Mouse (Mus musculus): ENCODE data around the gene Ost4. TPM values are rescaled to one million over a fixed set of nuclear protein-coding genes. Genes with fewer than 3 reads are reported as not detected.

Gene Ost4
- 202 and 215 TPM in 2 replicates for polyA plus RNA-seq (2015; fragmentation: Nextera tagmentation; extraction: Ambion mirVana)

DNA sequence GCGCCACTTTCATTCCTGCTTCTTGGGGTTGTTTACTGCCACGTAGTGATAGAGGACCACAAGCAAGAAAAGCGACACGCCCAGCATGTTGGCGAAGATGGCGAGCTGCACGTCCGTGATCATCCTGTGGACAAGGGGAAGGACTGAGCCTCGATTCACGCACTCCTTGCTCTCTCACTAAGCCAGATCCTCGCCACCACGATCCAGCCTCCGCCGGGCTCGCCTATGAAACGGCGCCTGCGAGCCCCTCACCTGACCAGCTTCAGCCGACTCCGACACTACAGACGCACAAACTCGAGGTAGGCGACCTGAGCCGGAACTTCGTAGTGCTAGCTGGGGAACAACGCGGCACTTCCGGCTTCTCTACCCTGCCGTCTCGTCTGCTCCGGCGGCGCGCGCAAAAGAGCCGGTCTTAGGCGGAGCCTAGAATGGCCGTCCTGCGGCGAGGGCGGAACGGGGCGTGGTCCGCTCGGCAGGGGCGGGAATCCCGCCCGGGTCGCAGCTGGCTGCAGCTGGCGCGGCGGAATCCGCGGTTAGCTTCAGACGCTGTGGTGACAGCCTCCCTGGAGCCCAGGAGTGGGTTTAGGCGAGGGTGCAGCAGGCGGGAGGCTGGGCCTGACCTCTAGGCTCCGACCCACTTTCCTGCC is at the start of gene Ost4:
Gene Ost4, minus strand, starts transcription at position 376 of the 647 bp plus-strand sequence.
- Histone ChIP-seq H3K4me3 (ENCODE audit: low read depth, low read length) (peak within 1 kb of the TSS; percentile 71), H3K9ac (ENCODE audit: low read depth, low read length) (peak within 1 kb of the TSS; percentile 89), H3K9me3 (replicated peaks; ENCODE audit: control insufficient read depth, low read length, poor library complexity, severe bottlenecking) (no peaks in the 10 kb centered on the region), H3K27me3 (ENCODE audit: control insufficient read depth, insufficient read depth, low read depth, low read length) (no peaks in the 10 kb centered on the region), H3K36me3 (ENCODE audit: control insufficient read depth, insufficient read depth, low read length) (peaks cover 13% of the 10 kb centered on the region), H3K4me2 (ENCODE audit: low read length) (peak within 1 kb of the TSS; percentile 95), H3K27ac (ENCODE audit: low read length) (peak within 1 kb of the TSS; percentile 83), H3K4me1 (ENCODE audit: control insufficient read depth, insufficient read depth, low read length) (peaks cover 20% of the 10 kb centered on the region)
- peak; percentile 97 for ATAC-seq
- WGBS: under 1% methylated on average over 57 of the region's 58 CpGs

DNA sequence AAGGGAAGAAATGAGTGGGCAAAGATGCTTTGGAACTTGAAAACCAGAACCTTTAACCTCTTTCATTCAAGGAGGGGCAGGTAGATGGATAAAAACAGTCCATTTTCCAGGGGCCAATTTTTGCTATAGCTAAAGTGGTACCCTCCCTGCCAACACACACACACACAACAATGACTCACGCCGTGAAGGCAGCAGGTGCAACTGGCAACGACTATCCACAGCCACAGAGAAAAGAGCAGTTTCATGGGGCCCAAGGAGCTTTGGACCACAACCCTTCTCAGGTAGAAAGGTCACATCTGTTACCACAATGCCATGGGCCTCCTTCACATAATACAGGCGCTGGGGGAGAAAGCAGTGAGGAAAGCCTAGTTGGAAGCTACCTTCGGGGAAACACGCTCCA is 48.2 kb upstream of the Ost4 start:
- Histone ChIP-seq H3K36me3 (ENCODE audit: control insufficient read depth, insufficient read depth, low read length) (peaks cover 37% of the 10 kb centered on the region), H3K4me3 (ENCODE audit: low read depth, low read length) (no peak overlapping the region), H3K9ac (ENCODE audit: low read depth, low read length) (no peak overlapping the region), H3K27me3 (ENCODE audit: control insufficient read depth, insufficient read depth, low read depth, low read length) (no peaks in the 10 kb centered on the region), H3K4me2 (ENCODE audit: low read length) (no peak overlapping the region), H3K4me1 (ENCODE audit: control insufficient read depth, insufficient read depth, low read length) (peaks cover 29% of the 10 kb centered on the region), H3K9me3 (replicated peaks; ENCODE audit: control insufficient read depth, low read length, poor library complexity, severe bottlenecking) (no peaks in the 10 kb centered on the region), H3K27ac (ENCODE audit: low read length) (no peak overlapping the region)
- WGBS: 95% methylated on average over 6 of the region's 6 CpGs
- no peak for ATAC-seq

DNA sequence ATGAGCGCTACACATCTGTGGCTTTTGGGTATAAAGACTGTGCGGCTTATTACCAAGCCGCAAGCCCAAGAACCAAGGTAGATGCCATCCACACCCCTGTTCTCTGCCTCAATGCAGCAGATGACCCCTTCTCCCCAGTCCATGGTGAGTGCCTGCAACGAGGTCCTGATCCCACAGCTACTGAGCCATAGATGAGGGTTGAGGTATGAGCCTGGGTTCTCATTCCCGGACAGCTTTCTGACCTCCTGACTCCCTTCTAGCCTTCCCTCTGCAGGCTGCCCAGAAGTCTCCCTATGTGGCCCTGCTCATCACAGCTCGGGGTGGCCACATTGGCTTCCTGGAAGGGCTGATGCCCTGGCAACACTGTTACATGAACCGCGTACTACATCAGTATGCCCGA is 47.0 kb upstream of the Ost4 start:
- peaks cover 37% of the 10 kb centered on the region for H3K36me3 ChIP-seq (ENCODE audit: control insufficient read depth, insufficient read depth, low read length)
- H3K27ac ChIP-seq (ENCODE audit: low read length): no peak overlapping the region
- no peak for ATAC-seq
- 95% methylated on average over 9 of the region's 9 CpGs for WGBS
- H3K4me1 ChIP-seq (ENCODE audit: control insufficient read depth, insufficient read depth, low read length): peaks cover 32% of the 10 kb centered on the region
- no peaks in the 10 kb centered on the region for H3K27me3 ChIP-seq (ENCODE audit: control insufficient read depth, insufficient read depth, low read depth, low read length)
- H3K9me3 ChIP-seq (replicated peaks; ENCODE audit: control insufficient read depth, low read length, poor library complexity, severe bottlenecking): no peaks in the 10 kb centered on the region
- H3K9ac ChIP-seq (ENCODE audit: low read depth, low read length): no peak overlapping the region
- no peak overlapping the region for H3K4me2 ChIP-seq (ENCODE audit: low read length)
- no peak overlapping the region for H3K4me3 ChIP-seq (ENCODE audit: low read depth, low read length)

DNA sequence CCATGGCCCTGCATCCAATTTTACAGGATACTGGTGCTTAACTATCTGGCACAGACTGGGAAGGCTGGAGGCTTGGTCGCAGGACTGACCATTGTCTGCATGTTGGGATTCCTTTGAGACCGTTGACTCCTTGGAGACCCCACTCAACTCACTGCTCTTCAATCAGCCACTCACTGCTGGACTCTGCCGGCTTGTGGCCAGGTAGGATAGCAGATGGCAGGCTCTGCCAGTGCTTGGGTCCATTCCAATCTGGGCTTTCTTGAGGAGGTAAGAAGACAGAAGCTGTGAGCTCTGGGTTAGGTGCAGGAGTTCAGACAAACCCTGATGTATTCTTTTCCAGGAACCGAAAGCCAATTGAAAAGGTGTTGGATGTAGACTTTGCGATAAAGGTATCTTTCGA is 46.5 kb upstream of the Ost4 start:
- Histone ChIP-seq H3K27ac (ENCODE audit: low read length) (no peak overlapping the region), H3K36me3 (ENCODE audit: control insufficient read depth, insufficient read depth, low read length) (peaks cover 37% of the 10 kb centered on the region), H3K4me1 (ENCODE audit: control insufficient read depth, insufficient read depth, low read length) (peaks cover 31% of the 10 kb centered on the region), H3K4me2 (ENCODE audit: low read length) (no peak overlapping the region), H3K9ac (ENCODE audit: low read depth, low read length) (no peak overlapping the region), H3K4me3 (ENCODE audit: low read depth, low read length) (no peak overlapping the region), H3K9me3 (replicated peaks; ENCODE audit: control insufficient read depth, low read length, poor library complexity, severe bottlenecking) (no peaks in the 10 kb centered on the region), H3K27me3 (ENCODE audit: control insufficient read depth, insufficient read depth, low read depth, low read length) (no peaks in the 10 kb centered on the region)
- 96% methylated on average over 6 of the region's 6 CpGs for WGBS
- ATAC-seq: no peak

DNA sequence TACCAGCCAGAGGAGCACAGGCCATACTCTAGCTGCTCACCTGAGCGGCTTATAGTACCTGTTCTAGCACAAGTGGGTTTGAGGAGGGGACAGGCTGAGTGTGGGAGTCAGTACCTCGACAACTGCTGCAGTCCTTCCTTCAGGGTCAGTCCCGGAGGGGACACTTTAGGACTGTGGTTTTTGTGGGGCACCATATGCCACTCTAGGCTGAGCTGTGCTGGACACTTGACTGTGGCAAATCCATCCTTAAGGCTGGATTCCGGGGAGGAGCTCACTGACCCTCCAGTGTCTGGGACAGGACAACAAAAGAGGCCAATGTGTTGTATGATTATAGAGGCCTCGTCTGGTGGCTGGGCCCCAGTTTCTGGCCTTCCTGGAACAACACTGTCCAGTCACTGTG is 45.0 kb upstream of the Ost4 start:
- Histone ChIP-seq H3K36me3 (ENCODE audit: control insufficient read depth, insufficient read depth, low read length) (peaks cover 32% of the 10 kb centered on the region), H3K9me3 (replicated peaks; ENCODE audit: control insufficient read depth, low read length, poor library complexity, severe bottlenecking) (no peaks in the 10 kb centered on the region), H3K27me3 (ENCODE audit: control insufficient read depth, insufficient read depth, low read depth, low read length) (no peaks in the 10 kb centered on the region), H3K4me2 (ENCODE audit: low read length) (no peak overlapping the region), H3K4me1 (ENCODE audit: control insufficient read depth, insufficient read depth, low read length) (peaks cover 18% of the 10 kb centered on the region), H3K9ac (ENCODE audit: low read depth, low read length) (no peak overlapping the region), H3K4me3 (ENCODE audit: low read depth, low read length) (no peak overlapping the region), H3K27ac (ENCODE audit: low read length) (no peak overlapping the region)
- ATAC-seq: no peak
- 87% methylated on average over 5 of the region's 5 CpGs for WGBS

DNA sequence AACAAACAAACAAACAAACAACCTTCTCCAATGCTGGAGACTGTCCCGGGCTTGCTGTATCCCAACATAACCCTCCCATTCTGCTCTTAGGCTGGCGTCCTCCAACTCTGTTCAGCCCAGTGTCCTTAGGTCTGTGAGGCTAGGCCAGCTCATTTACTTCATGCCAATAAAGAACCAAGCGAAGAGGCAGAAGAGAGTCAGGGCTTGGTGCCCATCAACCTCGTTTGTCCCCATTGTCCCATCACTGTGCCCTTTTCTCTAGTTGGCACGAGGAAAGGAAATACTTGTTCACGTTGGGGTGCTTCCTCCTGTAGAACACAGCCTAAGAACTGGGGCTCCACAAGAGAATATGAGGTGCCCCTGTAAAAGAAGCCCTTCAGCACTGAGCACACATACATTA is 44.1 kb upstream of the Ost4 start:
- peaks cover 32% of the 10 kb centered on the region for H3K36me3 ChIP-seq (ENCODE audit: control insufficient read depth, insufficient read depth, low read length)
- 89% methylated on average over 6 of the region's 6 CpGs for WGBS
- H3K4me1 ChIP-seq (ENCODE audit: control insufficient read depth, insufficient read depth, low read length): peaks cover 15% of the 10 kb centered on the region
- no peak overlapping the region for H3K4me3 ChIP-seq (ENCODE audit: low read depth, low read length)
- H3K9ac ChIP-seq (ENCODE audit: low read depth, low read length): no peak overlapping the region
- H3K9me3 ChIP-seq (replicated peaks; ENCODE audit: control insufficient read depth, low read length, poor library complexity, severe bottlenecking): no peaks in the 10 kb centered on the region
- H3K27ac ChIP-seq (ENCODE audit: low read length): no peak overlapping the region
- H3K4me2 ChIP-seq (ENCODE audit: low read length): no peak overlapping the region
- no peak for ATAC-seq
- no peaks in the 10 kb centered on the region for H3K27me3 ChIP-seq (ENCODE audit: control insufficient read depth, insufficient read depth, low read depth, low read length)

DNA sequence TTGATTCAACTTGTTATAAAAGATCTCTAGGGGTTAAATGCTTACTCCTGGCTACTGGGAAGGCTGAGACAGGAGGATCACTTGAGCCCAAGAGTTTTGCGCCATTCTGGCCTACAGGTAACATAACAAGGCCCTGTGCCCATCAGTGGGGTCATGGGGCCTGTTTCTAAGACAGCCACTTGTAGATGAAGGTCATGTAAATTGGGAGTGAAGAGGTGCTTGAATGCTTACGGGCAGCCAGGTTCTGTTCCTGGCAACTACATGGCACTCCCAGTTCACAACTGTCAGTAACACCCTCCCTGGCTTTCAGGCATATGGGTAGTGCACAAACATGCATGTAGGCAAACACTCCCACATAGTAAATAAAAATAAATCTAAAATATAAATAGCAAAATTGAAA is 43.3 kb upstream of the Ost4 start:
- no peak overlapping the region for H3K27ac ChIP-seq (ENCODE audit: low read length)
- no peak overlapping the region for H3K4me2 ChIP-seq (ENCODE audit: low read length)
- WGBS: 87% methylated on average over 2 of the region's 2 CpGs
- no peak overlapping the region for H3K9ac ChIP-seq (ENCODE audit: low read depth, low read length)
- peaks cover 30% of the 10 kb centered on the region for H3K36me3 ChIP-seq (ENCODE audit: control insufficient read depth, insufficient read depth, low read length)
- no peak overlapping the region for H3K4me3 ChIP-seq (ENCODE audit: low read depth, low read length)
- H3K4me1 ChIP-seq (ENCODE audit: control insufficient read depth, insufficient read depth, low read length): peaks cover 15% of the 10 kb centered on the region
- ATAC-seq: no peak
- H3K9me3 ChIP-seq (replicated peaks; ENCODE audit: control insufficient read depth, low read length, poor library complexity, severe bottlenecking): no peaks in the 10 kb centered on the region
- H3K27me3 ChIP-seq (ENCODE audit: control insufficient read depth, insufficient read depth, low read depth, low read length): no peaks in the 10 kb centered on the region

DNA sequence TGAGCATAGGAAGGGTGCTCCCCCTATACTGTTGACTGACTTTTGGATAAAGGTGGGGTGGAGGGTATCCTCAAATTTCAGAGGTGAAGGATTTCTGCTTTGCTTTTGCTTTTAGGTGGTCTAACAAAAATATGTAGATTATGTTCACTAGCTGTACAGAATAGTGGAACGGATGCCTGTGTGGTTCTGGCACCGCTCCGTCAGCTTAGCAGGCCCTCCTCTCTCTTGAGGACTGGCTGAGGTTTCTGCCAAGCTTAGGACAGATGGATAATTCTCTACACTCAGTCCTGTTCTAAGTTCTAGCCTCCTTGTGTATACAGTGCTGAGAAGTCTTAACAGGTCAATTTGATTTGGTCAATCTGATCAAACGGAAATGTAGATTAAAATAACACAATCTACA is 42.9 kb upstream of the Ost4 start:
- Histone ChIP-seq H3K27me3 (ENCODE audit: control insufficient read depth, insufficient read depth, low read depth, low read length) (no peaks in the 10 kb centered on the region), H3K4me3 (ENCODE audit: low read depth, low read length) (peak overlapping the region; percentile 61), H3K4me1 (ENCODE audit: control insufficient read depth, insufficient read depth, low read length) (peaks cover 15% of the 10 kb centered on the region), H3K27ac (ENCODE audit: low read length) (peak overlapping the region; percentile 56; the same call in 1 of the 2 replicates), H3K4me2 (ENCODE audit: low read length) (peak overlapping the region; percentile 94), H3K9ac (ENCODE audit: low read depth, low read length) (peak overlapping the region; percentile 65), H3K36me3 (ENCODE audit: control insufficient read depth, insufficient read depth, low read length) (peaks cover 25% of the 10 kb centered on the region), H3K9me3 (replicated peaks; ENCODE audit: control insufficient read depth, low read length, poor library complexity, severe bottlenecking) (no peaks in the 10 kb centered on the region)
- ATAC-seq: no peak
- WGBS: 63% methylated on average over 4 of the region's 4 CpGs

DNA sequence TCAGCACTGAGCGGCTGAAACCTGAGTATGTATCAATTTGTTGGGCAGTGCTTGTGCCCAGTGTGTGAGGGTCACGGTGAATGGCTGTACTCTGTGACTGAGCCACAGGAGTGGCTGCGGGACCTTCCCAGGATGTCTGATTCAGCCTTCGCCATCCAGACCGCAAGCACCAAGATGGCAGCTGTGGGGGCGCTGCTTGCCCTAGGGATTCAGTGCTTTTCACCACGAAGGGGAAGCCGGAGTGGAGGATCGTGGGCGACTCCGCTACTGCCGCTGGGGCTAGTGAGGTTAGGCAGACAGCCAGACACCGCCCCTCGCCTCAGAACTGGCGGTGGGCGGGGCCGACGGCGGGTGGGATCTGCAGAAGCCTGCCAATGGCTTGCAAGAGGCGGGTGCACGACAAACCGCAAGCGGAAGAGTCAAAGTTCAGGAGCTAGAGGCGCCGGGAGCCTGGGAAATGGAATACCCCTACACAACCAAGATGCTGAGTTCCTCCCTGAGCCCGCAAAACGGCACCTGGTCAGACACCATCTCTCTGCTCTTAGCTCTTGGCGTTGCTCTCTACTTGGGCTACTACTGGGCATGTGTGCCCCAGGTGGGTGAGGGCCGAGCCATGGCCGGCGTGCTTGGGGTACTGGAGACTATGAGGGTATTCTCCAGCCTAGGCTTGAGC is 42.2 kb upstream of the Ost4 start:
- Histone ChIP-seq H3K4me1 (ENCODE audit: control insufficient read depth, insufficient read depth, low read length) (peaks cover 15% of the 10 kb centered on the region), H3K27ac (ENCODE audit: low read length) (peak overlapping the region; percentile 56), H3K4me2 (ENCODE audit: low read length) (peak overlapping the region; percentile 94), H3K9ac (ENCODE audit: low read depth, low read length) (peak overlapping the region; percentile 65), H3K9me3 (replicated peaks; ENCODE audit: control insufficient read depth, low read length, poor library complexity, severe bottlenecking) (no peaks in the 10 kb centered on the region), H3K4me3 (ENCODE audit: low read depth, low read length) (peak overlapping the region; percentile 61), H3K36me3 (ENCODE audit: control insufficient read depth, insufficient read depth, low read length) (peaks cover 19% of the 10 kb centered on the region), H3K27me3 (ENCODE audit: control insufficient read depth, insufficient read depth, low read depth, low read length) (no peaks in the 10 kb centered on the region)
- under 1% methylated on average over 31 of the region's 31 CpGs for WGBS
- ATAC-seq: peak; percentile 81
